Mouse (Mus musculus) adrenal gland, adult 8-10 months (tissue): ENCODE measurements around the gene Adam3. TPM values are rescaled to one million over a fixed set of nuclear protein-coding genes. Genes with fewer than 3 reads are reported as not detected.

Experiments used
- DNase-seq: peaks from one replicate; pipeline ENCODE4 v3.0.0; 2022
- total RNA-seq, 4 experiments: library from RNA; stranded (reverse); gene quantifications; 2 replicates each; pipeline ENCODE4 v1.2.4; 2022

The Adam3 gene
- total RNA-seq = not detected

- DNase-seq = no peak
Observed at GRCm38 (mm10) chr8:24725630-24726029, at the start of gene Adam3. TSS of gene Adam3 (minus strand) at chr8:24725852.

GRCm38 (mm10) chr8:24724886-24725626 lies 596 bp downstream of the Adam3 start:
- no peak for DNase-seq

Other genes starting within 250 kb of the Adam3 start
- gene Adam5, start 98.5 kb upstream of the Adam3 start, total RNA-seq = under 1 TPM; 0.49 to 1.00 (median 0.68) TPM